Mouse (Mus musculus): Measurements from ENCODE around the gene Dand5.

DNA sequence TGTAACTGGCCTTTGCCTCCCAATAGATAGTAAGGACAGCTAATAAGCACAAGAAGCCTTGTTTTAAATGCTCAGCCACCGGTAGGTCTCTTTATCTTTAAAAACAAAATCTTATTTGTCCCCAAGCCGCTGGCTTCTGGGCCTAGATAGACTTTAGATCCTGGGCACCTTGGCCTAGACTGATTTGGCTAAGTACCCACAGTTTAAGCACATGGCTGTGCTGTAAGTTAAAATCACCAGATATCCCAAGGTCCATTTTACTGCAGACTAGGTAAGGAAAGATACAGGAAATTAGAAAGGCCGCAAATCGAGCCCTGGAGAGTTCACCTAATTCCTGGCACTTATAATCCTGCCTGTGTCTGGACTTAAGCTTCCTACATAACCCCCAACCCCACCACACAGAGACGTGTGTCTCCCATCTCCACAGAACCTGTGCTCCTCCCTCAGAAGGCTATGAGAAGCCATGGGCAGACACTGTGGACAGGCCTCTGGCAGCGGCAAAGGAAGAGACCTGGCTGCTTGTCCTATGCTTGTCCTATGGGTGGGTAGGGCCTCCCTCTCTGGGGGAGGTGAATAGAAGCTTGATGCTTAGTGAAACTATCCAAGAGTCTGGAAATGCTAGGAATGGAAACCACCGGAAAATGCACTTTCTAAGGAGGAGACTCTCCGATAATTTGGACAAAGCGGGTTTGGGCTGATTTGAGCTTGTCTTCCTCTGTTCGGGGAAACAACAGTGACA is 44.6 kb downstream of the Dand5 start:
- TF ChIP-seq CTCF (IDR thresholded peaks at IDR 0.05; ENCODE audit: extremely low read depth, insufficient read length, insufficient replicate concordance, low read depth, low read length) (no peak), POLR2A (IDR thresholded peaks at IDR 0.05; ENCODE audit: low read depth, low read length) (no peak)

Measured in small intestine, adult 2 months (tissue).